Mouse (Mus musculus) lung, postnatal 14 days (tissue): ENCODE data around the gene Atg2a.
"Not testable (repeated sequence)": the region's sequence is repeated elsewhere in the genome, so short reads cannot be mapped to it uniquely, and the experiment has no call there.

Experiments
- DNase-seq: peaks from one replicate; pipeline ENCODE4 v3.0.0; 2021

The Atg2a gene

DNA sequence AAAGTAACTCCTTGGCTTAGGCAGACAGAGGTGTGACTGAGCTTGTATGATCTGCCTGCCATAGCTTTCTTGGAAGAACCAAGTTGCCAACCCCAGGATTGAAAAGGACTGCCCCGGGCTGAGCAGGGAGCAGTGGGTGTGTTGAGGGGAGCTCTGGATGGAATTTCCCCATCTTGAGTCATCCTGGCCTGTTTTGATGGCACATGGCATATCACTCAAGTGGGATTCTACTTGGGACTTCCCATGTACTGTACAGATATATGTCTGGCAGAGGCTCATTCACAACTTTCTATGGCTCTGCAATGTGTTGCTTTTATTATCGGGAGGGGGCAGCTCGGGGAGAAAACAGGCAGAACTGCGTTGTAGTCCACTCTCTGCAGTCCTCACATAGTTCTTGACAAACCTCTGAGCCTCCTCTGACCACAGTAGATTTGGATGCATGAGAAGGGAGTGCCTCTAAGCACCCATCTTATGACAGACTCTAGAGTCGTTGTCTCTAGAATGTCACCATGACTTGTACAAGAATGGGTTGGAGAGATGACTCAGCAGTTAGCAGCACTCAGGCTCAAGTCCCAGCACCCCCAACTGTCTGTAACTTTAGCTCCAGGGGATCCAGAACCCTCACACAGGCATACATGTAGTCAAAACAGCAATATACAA, 55.2 kb downstream of the Atg2a start:
- DNase-seq = no peak

DNA sequence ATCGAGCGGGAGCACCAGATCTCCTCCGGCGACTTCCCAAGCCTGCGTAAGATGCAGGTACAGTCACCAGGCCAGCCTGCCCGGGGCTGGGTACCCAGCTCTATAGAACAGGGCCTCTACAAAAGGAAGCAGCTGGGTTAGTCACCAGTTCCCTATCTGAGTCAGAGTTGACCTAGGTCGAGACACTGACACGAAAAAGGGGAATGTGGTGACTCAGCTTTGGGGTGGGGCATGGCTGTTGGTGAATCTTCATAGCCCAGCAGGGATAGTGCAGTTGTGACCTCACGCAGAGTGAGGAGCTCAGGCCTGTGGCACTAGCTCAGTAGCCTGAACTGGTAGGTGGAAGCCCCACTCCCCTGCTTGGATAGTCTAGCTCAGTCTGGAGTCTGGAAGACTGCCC, 56.2 kb downstream of the Atg2a start:
- DNase-seq = no peak

DNA sequence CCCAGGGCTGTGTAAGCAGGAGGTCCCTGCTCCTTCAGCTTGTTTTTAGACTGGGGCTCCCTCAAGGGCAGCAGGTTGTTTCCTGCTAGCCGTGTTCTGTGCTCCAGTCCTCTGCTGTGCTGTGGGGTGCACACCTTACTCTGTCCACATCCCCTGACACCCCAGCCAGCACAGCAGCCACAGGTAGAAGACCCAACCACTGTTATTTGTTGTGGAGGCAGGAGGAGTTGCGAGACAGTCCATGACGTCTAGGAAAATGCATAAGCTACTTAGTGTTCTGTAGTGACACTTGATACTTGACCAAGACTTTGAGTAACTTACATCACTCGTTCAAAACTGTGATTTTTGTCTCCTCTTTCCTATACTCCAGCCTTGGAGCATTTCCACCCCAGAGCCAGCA, 57.5 kb downstream of the Atg2a start:
- no peak for DNase-seq

DNA sequence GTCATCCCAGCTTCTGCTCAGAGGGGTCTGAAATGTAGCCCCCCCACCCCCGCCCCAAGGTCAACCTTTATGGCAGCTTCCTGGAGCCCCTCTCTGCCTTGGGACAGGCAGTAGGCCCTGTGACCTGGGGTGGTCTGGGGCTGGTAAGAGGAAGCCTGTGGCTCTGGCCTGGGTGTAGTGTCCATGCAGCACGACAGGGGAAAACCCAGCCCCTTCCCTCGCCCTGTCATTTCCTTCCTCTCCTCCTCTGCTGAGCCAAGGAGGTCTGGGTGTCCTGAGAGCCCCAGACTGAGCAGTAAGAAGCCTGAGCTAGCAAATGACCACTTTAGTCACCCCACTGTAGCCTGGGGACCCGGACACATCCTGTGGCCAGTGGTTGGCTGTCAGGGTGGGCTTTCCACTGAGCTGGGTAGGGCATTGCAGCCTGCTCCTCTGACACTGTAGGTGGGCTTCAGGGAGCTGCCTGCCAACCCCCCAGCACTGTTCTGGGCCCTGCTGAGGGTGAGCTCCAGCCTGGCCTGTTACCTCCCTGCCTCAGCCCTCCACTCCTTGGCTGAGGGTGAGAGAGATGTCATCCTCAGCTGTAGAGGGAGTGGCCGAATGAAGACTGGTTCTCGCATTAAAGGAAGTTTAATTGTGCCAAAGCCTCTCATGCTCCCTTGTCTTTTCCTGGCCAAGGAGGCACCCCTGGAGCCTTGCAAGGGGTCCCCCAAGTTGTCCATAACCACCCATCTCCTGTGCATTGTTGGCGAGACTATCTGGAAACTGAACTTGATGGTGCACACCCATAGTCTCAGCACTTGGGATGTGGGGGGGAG, 58.2 kb downstream of the Atg2a start:
- no peak for DNase-seq

DNA sequence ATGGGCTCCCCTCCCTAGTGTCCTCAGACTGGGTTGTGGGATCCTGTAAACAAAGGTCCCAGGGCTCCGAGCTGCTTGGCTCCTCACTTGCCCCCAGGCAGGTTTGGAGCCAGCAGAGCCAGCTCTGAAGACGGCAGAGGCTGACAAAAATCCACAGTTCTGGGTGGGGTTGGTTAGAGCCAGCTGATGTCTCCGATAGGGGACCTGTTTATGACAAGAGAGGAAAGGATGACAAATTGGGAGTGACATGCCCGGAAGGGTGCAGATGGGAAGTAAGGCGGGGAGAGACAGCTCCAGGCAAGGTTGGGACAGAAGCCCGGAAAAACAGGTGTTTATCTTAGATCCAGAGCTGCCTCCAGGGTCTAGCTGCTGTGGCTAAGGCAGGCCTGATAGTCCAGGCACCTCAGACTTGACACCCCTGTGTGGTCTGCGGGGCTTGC, 59.0 kb downstream of the Atg2a start:
- peak; percentile 65 for DNase-seq

DNA sequence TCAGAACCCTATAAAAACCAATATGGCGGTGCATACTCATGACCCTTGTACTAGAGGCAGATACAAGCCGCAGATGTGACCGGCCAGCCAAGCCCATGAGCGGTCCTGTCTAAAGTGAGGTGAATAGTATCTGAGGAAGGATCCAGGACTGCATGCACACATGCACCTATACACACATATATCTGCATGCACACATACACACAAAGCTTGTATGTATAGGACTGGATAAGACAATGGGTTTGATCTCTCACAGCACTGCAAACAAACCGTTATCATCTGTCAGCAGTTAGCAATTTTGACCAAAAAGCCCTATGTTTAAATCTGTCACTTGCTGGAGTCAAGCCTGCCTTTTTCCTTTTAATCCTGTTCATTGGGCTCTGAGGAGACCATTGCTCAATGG, 60.6 kb downstream of the Atg2a start:
- DNase-seq = no peak

DNA sequence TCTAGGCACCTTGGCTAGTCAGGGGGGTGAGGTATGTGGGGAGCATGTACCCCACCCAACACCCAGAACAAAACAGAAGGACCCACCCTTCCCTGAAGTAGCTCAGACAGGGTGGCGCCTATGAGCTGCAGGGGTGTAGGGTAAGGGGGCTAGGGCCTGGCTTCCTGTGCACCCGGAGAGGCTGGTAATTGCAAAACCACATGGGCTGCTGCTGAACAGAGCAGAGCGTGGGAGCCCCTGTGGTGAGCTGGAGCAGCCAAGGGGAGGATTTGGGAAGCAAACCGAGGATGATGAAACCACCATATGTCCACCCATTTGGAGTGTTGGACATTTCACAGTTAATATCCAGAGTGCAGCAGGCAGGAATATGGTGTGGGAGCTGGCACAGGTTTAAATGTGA, 61.1 kb downstream of the Atg2a start:
- DNase-seq = no peak

DNA sequence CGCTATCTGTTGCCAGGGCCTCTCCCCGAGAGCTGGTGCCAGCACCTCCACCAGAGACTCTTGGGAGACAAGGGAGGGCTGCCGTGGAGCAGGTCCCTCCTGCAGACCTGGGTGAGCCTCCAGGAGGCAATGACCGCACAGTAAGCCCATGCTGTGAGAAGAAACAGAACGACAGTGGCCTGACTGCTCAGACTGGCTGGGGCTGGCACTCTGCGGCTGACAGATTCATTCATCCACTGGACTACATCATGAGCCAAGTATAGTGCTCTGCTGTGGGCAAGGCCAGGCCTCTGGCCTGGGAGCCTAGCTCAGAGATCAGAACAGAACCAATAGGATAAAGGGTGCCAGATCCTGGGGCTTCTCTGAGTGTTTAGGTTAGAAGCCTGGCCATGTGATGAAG, 62.4 kb downstream of the Atg2a start:
- no peak for DNase-seq

DNA sequence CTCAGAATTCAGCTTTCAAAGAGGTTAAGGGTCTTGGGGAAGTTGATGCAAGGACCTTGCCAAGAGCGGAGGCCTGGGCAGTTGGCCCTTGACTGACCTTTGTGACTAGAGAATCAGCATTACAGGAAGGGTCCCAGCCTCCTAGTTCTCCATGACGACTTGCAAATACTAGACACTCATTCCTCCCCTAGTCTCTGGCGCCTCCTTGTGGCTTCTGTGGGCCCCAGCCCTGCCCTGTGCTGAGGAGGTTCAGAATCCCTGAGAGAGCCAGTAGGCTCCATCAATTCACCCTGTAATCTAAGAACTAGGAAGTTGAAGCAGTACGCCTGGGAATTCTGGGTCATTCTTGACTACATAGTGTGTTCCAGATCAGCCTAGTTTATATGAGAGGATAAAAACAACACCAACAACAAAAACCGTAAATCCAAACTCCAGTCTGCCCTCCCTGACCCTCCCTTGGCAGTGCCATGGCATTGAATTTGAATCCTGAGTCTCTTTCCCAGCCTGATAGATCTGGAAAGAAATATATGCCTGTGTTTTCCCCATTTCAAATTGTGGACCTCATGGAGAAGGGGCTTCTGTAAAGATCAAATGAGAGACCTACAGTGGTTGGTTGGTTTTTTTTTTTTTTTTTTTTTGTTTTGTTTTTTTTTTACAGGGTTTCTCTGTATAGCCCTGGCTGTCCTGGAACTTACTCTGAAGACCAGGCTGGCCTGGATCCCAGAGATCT, 63.5 kb downstream of the Atg2a start:
- DNase-seq = peak; percentile 96

DNA sequence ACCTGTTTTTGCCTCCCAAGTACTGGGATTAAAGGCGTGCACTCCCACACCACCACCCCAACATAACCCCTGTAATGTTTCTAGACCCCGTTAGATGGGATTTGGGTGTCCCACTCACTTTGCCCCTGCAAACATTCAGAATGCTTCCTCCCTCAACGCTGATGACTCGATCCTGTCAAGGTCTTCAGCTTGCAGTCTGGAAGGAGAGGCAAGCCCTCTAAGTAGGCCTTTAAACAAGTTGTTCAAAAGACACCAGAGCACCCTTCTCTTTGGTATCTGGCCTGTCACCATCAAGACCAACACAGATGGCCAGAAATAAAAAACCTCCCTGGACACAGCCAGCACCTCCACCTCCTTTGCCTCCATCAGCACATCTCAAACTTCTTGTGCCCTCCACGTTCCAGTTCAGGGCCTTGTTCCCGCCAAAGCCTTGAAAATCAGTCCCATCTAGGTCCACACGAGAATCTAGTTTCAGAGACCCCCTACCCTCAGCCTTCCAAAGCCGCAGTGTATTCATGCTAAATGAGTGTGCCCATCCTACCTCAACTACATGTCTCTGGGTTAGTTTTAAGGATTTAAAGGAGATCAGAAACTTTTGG, 64.1 kb downstream of the Atg2a start:
- DNase-seq = no peak

DNA sequence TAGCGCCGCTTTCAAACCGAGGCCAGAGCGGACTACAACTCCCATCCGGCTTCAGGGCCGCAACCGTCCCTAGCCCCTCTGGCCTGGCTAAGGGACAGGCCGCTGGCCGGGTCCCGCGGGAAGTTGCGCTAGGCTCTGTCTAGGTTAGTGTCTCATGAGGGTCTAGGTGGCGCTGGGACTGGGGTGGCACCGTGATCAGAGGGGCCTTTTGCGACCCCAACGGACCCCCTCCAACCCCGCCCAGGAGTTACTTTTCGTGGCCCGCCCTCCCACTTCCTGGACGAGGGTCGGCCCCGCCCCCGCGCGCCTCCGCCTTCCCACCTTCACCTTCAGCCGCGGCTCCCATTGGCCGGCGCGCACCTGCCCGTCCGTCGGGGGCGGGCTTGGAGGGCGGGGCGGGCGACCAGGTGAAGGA, 64.7 kb downstream of the Atg2a start, which contains the start of gene Cdc42bpg:
Gene Cdc42bpg, plus strand, starts transcription at position 320 of the 415 bp plus-strand sequence.
- peak; percentile 92 for DNase-seq

DNA sequence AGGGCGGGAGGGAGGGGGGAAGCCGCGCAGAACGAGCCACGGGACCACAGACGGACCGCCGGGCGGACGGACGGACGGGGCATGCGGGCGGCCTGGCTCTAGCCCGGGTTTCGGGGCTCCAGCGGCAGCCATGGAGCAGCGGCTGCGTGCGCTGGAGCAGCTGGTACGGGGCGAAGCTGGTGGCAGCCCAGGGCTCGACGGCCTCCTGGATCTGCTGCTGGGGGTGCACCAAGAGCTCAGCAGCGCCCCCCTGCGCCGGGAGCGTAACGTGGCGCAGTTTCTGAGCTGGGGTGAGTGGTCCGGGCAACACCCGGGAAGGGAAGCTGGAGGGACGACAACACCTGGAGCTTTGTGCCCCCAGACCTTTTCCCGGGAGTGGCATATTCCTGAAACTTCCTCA, 65.1 kb downstream of the Atg2a start:
- peak; percentile 89 for DNase-seq

DNA sequence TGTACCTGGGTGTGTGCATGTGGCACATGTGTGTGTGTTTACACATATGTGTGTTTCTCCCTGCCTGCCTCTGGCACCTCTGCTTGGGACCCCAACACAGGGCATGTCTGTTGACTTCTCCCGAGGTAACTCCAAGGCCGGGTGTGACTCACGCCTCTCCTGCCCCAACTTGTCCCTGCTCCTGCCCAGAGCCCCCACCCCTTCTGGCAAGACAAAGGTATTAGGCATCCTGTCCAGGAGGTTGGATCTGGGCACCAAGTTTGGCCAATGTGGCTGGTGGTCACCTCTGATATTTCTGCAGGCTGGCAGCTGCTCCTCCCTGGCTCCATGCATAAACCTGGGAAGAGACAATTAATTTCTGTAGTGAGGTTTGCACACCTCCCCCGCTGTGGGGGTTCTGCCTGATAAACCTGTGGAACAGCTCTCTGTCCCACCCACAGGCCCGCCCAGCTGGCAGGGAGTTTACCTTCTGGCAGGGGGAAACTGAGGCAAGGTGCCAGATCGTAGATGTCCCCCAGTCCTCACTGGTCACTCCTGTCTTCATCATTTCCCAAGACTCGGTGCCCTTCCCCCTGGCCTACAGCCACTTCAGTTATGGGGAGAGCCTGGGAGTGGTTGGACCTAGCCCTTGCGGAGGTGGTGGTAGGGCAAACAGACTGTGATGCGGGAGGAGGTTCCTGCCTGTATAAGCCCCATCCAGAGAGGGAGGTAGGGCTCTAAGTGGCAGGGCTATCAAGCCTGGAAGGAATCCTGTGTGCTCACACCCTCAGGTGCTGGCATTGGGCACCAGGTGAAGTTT, 66.5 kb downstream of the Atg2a start:
- DNase-seq = peak; percentile 57

DNA sequence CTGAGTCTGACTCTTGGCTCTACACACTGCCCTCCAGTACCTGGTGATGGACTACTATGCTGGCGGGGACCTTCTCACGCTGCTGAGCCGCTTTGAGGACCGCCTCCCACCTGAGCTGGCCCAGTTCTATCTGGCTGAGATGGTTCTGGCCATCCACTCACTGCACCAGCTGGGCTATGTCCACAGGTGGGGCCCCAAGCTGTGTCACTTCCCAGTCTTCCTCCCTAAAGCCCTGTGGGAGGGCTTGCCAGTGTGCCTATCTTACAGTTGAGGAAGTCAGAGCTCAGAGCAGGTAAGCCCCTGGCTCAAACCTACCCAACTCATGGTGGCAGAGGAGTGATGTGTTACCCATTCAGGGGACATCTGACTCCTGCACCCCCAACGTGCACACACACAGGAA, 68.7 kb downstream of the Atg2a start:
- DNase-seq = no peak

DNA sequence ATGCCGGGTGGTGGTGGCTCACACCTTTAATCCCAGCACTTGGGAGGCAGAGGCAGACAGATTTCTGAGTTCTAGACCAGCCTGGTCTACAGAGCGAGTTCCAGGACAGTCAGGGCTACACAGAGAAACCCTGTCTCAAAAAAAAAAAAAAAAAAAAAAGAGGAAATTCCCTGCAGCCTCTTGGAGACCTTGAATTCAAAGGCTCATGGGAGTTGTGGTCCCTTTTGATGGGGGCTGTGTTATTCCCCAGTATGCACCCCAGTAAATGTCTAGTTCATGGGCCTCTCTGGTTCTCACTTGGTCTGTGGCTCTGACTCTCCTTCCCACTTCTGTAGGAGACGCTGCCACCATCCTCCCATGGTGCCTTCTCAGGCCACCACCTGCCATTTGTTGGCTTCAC, 70.3 kb downstream of the Atg2a start:
- not testable (repeated sequence) for DNase-seq
